Mouse (Mus musculus): ENCODE measurements around the gene Sh2b2. TPM values are rescaled to one million over a fixed set of nuclear protein-coding genes. Genes with fewer than 3 reads are reported as not detected.

Gene Sh2b2
- 4.9 and 5.0 TPM in 2 replicates for polyA plus RNA-seq (2015; fragmentation: Nextera tagmentation; extraction: Ambion mirVana)

- 82% methylated on average over 2 of the region's 2 CpGs for WGBS
- Histone ChIP-seq H3K4me1 (peaks cover 19% of the 10 kb centered on the region), H3K27me3 (no peaks in the 10 kb centered on the region), H3K27ac (peak within 1 kb of the TSS; percentile 86; the same call in 1 of the 2 replicates), H3K4me3 (peak within 1 kb of the TSS; percentile 88), H3K9me3 (no peaks in the 10 kb centered on the region), H3K36me3 (0 out of 2 replicates have a peak, but pooled peaks cover 5% of the 10 kb centered on the region), H3K9ac (peak within 1 kb of the TSS; percentile 46), H3K4me2 (peak within 1 kb of the TSS; percentile 88)
- no peak for ATAC-seq (ENCODE audit: borderline replicate concordance, extremely low read depth, low FRiP score, low TSS enrichment)
Measured at GRCm38 (mm10) chr5:136246452-136246838, at the start of gene Sh2b2. Gene Sh2b2 (minus strand): TSS chr5:136246556.

- no peaks in the 10 kb centered on the region for H3K9me3 ChIP-seq
- H3K4me2 ChIP-seq = no peak overlapping the region
- no peaks in the 10 kb centered on the region for H3K27me3 ChIP-seq
- no peaks in the 10 kb centered on the region for H3K4me1 ChIP-seq
- H3K9ac ChIP-seq = no peak overlapping the region
- peaks cover 35% of the 10 kb centered on the region for H3K36me3 ChIP-seq
- no peak overlapping the region for H3K4me3 ChIP-seq
- 73% methylated on average over 4 of the region's 4 CpGs for WGBS
- no peak overlapping the region for H3K27ac ChIP-seq
- no peak for ATAC-seq (ENCODE audit: borderline replicate concordance, extremely low read depth, low FRiP score, low TSS enrichment)
Measured at GRCm38 (mm10) chr5:136292971-136293418, 46.6 kb upstream of the Sh2b2 start.

GRCm38 (mm10) chr5:136292361-136292760 lies 46.0 kb upstream of the Sh2b2 start:
- no peak overlapping the region for H3K27ac ChIP-seq
- WGBS = 88% methylated on average over 2 of the region's 2 CpGs
- H3K9me3 ChIP-seq = no peaks in the 10 kb centered on the region
- no peak overlapping the region for H3K9ac ChIP-seq
- no peak overlapping the region for H3K4me2 ChIP-seq
- H3K4me1 ChIP-seq = no peaks in the 10 kb centered on the region
- ATAC-seq (ENCODE audit: borderline replicate concordance, extremely low read depth, low FRiP score, low TSS enrichment) = no peak
- H3K4me3 ChIP-seq = no peak overlapping the region
- no peaks in the 10 kb centered on the region for H3K27me3 ChIP-seq
- H3K36me3 ChIP-seq = peaks cover 32% of the 10 kb centered on the region

- Histone ChIP-seq H3K27me3 (no peaks in the 10 kb centered on the region), H3K4me2 (no peak overlapping the region), H3K27ac (no peak overlapping the region), H3K36me3 (peaks cover 34% of the 10 kb centered on the region), H3K4me3 (no peak overlapping the region), H3K9me3 (no peaks in the 10 kb centered on the region), H3K4me1 (no peaks in the 10 kb centered on the region), H3K9ac (no peak overlapping the region)
- 84% methylated on average over 2 of the region's 2 CpGs for WGBS
- ATAC-seq (ENCODE audit: borderline replicate concordance, extremely low read depth, low FRiP score, low TSS enrichment) = no peak
Measured at GRCm38 (mm10) chr5:136291562-136291961, 45.2 kb upstream of the Sh2b2 start.

- H3K9ac ChIP-seq = no peak overlapping the region
- no peak for ATAC-seq (ENCODE audit: borderline replicate concordance, extremely low read depth, low FRiP score, low TSS enrichment)
- H3K4me1 ChIP-seq = no peaks in the 10 kb centered on the region
- H3K27ac ChIP-seq = no peak overlapping the region
- no peaks in the 10 kb centered on the region for H3K9me3 ChIP-seq
- H3K4me2 ChIP-seq = no peak overlapping the region
- 62% methylated on average over 3 of the region's 3 CpGs for WGBS
- H3K4me3 ChIP-seq = no peak overlapping the region
- no peaks in the 10 kb centered on the region for H3K27me3 ChIP-seq
- H3K36me3 ChIP-seq = peaks cover 37% of the 10 kb centered on the region
Measured at GRCm38 (mm10) chr5:136289776-136290175, 43.4 kb upstream of the Sh2b2 start.

GRCm38 (mm10) chr5:136288351-136289081 lies 42.2 kb upstream of the Sh2b2 start:
- no peak overlapping the region for H3K27ac ChIP-seq

GRCm38 (mm10) chr5:136286566-136286965 lies 40.2 kb upstream of the Sh2b2 start:
- Histone ChIP-seq H3K4me3 (no peak overlapping the region), H3K27ac (no peak overlapping the region), H3K4me1 (no peaks in the 10 kb centered on the region), H3K27me3 (no peaks in the 10 kb centered on the region), H3K9ac (no peak overlapping the region), H3K4me2 (no peak overlapping the region), H3K9me3 (no peaks in the 10 kb centered on the region), H3K36me3 (peaks cover 55% of the 10 kb centered on the region)
- WGBS = 75% methylated on average over 6 of the region's 6 CpGs
- ATAC-seq (ENCODE audit: borderline replicate concordance, extremely low read depth, low FRiP score, low TSS enrichment) = no peak

More at GRCm38 (mm10) chr5:136288351-136289081, 42.2 kb upstream of the Sh2b2 start:
- no peaks in the 10 kb centered on the region for H3K4me1 ChIP-seq
- no peak overlapping the region for H3K9ac ChIP-seq
- ATAC-seq (ENCODE audit: borderline replicate concordance, extremely low read depth, low FRiP score, low TSS enrichment) = no peak
- no peaks in the 10 kb centered on the region for H3K9me3 ChIP-seq
- H3K4me3 ChIP-seq = no peak overlapping the region
- H3K27me3 ChIP-seq = no peaks in the 10 kb centered on the region
- H3K4me2 ChIP-seq = no peak overlapping the region
- 70% methylated on average over 6 of the region's 6 CpGs for WGBS
- H3K36me3 ChIP-seq = peaks cover 38% of the 10 kb centered on the region

GRCm38 (mm10) chr5:136285106-136285505 lies 38.8 kb upstream of the Sh2b2 start:
- WGBS = 81% methylated on average over 7 of the region's 7 CpGs
- no peak for ATAC-seq (ENCODE audit: borderline replicate concordance, extremely low read depth, low FRiP score, low TSS enrichment)
- Histone ChIP-seq H3K27me3 (no peaks in the 10 kb centered on the region), H3K4me3 (no peak overlapping the region), H3K27ac (no peak overlapping the region), H3K4me1 (no peaks in the 10 kb centered on the region), H3K9ac (no peak overlapping the region), H3K36me3 (peaks cover 55% of the 10 kb centered on the region), H3K4me2 (no peak overlapping the region), H3K9me3 (no peaks in the 10 kb centered on the region)

- Histone ChIP-seq H3K27ac (no peak overlapping the region), H3K4me1 (no peaks in the 10 kb centered on the region), H3K36me3 (peaks cover 73% of the 10 kb centered on the region), H3K27me3 (no peaks in the 10 kb centered on the region), H3K4me2 (no peak overlapping the region), H3K4me3 (no peak overlapping the region), H3K9me3 (no peaks in the 10 kb centered on the region), H3K9ac (no peak overlapping the region)
- 47% methylated on average over 6 of the region's 6 CpGs for WGBS
- no peak for ATAC-seq (ENCODE audit: borderline replicate concordance, extremely low read depth, low FRiP score, low TSS enrichment)
Measured at GRCm38 (mm10) chr5:136281351-136281750, 35.0 kb upstream of the Sh2b2 start.

GRCm38 (mm10) chr5:136274739-136275138 lies 28.4 kb upstream of the Sh2b2 start:
- no peak for ATAC-seq (ENCODE audit: borderline replicate concordance, extremely low read depth, low FRiP score, low TSS enrichment)
- Histone ChIP-seq H3K27me3 (no peaks in the 10 kb centered on the region), H3K9me3 (no peaks in the 10 kb centered on the region), H3K4me3 (no peak overlapping the region), H3K36me3 (peaks cover 72% of the 10 kb centered on the region), H3K27ac (no peak overlapping the region), H3K9ac (no peak overlapping the region), H3K4me2 (no peak overlapping the region), H3K4me1 (0 out of 2 replicates have a peak, but pooled peaks cover 3% of the 10 kb centered on the region)
- WGBS = 90% methylated on average over 43 of the region's 43 CpGs

- Histone ChIP-seq H3K9me3 (no peaks in the 10 kb centered on the region), H3K4me1 (0 out of 2 replicates have a peak, but pooled peaks cover 3% of the 10 kb centered on the region), H3K4me2 (no peak overlapping the region), H3K4me3 (no peak overlapping the region), H3K36me3 (peaks cover 24% of the 10 kb centered on the region), H3K27me3 (no peaks in the 10 kb centered on the region), H3K27ac (no peak overlapping the region), H3K9ac (no peak overlapping the region)
- ATAC-seq (ENCODE audit: borderline replicate concordance, extremely low read depth, low FRiP score, low TSS enrichment) = no peak
- 47% methylated on average over 4 of the region's 4 CpGs for whole genome bisulfite sequencing
Measured at GRCm38 (mm10) chr5:136269937-136270336, 23.6 kb upstream of the Sh2b2 start.

- H3K27ac ChIP-seq = no peak overlapping the region
- 0 out of 2 replicates have a peak, but pooled peaks cover 3% of the 10 kb centered on the region for H3K4me1 ChIP-seq
- 60% methylated on average over 7 of the region's 7 CpGs for WGBS
- H3K36me3 ChIP-seq = no peaks in the 10 kb centered on the region
- no peak overlapping the region for H3K4me3 ChIP-seq
- H3K9ac ChIP-seq = no peak overlapping the region
- no peaks in the 10 kb centered on the region for H3K27me3 ChIP-seq
- H3K4me2 ChIP-seq = no peak overlapping the region
- no peak for ATAC-seq (ENCODE audit: borderline replicate concordance, extremely low read depth, low FRiP score, low TSS enrichment)
- no peaks in the 10 kb centered on the region for H3K9me3 ChIP-seq
Measured at GRCm38 (mm10) chr5:136266077-136266476, 19.7 kb upstream of the Sh2b2 start.
